Mouse (Mus musculus): ENCODE data around the gene Xylt1. TPM values are rescaled to one million over a fixed set of nuclear protein-coding genes. Genes with fewer than 3 reads are reported as not detected.

The Xylt1 gene
- total RNA-seq, 2 experiments from 2014 or later: 3.9 to 4.3 TPM

DNA sequence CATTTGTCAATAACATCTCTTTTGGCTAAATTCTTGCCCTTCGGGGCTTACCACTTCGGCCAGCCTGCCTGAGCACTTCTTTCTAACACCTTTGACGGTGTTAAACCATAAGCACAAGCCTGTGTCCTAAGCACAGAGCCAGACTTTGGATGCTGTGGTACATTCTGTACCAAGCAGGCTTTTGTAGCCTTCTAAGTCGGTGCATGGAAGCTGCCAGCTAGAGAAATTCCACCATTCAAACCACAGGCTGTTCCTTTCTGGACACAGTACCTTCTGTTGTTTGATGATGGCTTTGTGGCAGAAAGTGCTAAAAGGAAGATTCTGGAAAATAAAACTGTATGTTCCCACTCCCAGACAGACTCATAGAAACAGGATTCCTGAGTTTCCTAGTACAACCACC is 277.4 kb downstream of the Xylt1 start:
- DNase-seq: no peak
- intact Hi-C loops (cut with DNase I): no loop called here

DNA sequence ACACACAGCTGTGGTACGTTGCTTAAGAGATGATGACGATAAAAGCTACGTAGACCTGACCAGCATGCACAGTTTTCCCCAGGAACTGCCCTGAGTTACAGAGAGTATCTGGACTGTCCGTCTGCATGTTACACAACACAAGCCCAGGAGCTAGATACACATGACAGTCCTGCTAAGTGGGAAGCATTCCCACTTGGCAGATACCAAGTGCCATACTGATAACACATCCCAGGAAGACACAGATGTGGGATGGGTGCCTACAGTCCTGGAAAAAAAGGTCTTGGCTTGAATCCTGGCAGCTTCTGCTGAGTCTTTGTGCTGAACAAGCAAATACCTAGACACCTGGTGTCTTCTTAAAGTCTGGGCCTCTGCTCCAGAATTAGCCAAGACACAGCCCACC is 278.0 kb downstream of the Xylt1 start:
- intact Hi-C loops (cut with DNase I): no loop called here
- DNase-seq: no peak

DNA sequence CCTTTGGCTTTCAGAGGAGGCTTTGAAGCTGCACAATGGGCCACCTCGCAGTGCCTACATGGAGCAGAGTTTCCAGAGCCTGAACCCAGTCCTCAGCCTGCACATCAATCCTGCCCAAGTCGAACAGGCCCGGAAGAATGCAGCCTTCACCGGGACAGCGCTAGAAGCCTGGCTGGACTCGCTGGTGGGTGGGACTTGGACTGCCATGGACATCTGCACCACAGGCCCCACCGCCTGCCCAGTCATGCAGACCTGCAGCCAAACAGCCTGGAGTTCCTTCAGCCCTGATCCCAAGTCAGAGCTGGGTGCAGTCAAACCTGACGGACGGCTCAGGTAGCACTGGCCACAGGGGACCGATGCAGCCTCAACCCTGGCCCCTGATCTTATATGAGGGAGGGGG is 286.5 kb downstream of the Xylt1 start:
- intact Hi-C loops (cut with DNase I): no loop called here
- DNase-seq: no peak

DNA sequence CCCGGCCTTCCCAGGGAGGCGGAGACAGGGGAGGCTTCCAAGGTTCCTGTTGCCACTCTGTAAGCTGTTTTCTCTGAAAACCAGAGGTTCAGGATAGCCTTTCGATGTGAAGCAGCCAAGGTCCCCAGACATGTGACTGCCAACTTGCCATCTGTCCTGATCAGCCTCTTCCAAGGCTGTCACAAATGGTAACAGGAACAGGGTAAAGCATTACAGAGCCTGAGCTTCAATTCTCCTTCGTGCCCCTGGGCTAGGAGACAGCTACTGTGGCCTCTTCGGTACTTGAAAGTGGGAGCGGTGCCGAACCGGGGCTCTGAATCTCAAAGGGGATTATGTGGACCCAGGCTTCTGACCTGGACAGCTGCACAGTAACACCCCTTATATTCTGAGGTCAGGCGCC is 287.4 kb downstream of the Xylt1 start:
- no peak for DNase-seq
- intact Hi-C loops (cut with DNase I): no loop called here

DNA sequence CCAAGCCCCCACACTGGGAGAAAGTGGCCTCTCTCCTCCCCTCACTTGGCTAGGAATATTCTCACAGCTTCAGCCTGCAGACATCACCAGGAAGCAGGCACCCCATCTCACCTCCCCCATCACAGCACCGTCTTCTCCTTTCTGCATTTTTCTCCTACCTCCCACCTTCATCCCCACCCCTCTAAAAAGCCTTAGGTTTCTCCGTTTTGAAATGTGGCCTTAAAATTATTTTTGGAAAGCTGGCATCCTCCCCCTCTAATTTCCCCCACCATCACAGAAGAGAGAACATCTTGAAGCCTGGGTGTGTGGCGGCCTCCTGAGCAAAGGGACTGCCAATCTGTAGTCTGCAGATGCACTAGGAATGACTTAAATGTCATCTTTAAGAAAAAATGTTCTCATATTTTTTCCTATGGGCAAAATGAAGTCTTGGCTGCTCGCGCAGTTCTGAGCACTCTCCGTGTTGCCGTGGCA is 291.4 kb downstream of the Xylt1 start:
- intact Hi-C loops (cut with DNase I): no loop called here
- DNase-seq: no peak

DNA sequence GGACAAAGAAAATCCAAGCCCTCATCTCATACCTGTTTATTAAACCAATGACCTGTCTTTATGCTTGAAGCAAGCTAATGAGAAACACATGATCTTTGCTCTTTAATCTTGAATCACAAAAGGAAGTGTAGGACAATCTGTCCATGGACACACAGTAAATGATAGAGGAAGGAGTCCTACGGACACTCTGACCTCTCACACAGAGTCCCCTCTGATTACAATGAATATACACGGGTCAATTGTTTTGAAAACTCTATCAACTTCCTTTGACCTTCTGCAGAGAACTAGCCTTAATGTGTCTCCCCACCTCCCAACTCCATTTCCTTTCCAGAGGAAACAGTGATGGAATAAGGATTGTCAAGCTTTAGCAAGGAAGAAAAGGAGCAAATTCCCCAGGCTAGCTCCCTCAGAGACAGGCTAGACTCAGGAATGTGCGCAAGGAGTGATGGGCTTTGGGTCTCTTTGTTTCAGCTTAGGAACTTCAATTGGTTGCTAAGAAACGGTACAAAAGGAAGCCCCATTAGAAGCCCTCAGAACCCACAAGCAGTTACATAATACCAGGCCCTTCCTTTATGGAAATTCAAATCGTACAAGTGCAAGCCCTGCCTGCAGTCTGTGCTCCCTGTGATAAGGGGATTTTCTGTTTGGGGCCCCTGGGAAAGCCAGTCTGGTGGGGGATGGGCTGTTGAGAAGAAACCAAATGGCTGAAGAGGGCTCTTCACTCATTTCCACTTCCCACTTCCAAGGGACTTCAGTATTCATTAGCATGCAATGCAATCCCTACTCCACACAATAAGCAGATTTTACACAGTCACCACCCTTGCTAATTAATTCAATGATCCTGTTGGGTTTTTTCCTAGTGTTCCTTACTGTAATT is 305.6 kb downstream of the Xylt1 start:
- no peak for DNase-seq
- intact Hi-C loops (cut with DNase I): no loop called here

DNA sequence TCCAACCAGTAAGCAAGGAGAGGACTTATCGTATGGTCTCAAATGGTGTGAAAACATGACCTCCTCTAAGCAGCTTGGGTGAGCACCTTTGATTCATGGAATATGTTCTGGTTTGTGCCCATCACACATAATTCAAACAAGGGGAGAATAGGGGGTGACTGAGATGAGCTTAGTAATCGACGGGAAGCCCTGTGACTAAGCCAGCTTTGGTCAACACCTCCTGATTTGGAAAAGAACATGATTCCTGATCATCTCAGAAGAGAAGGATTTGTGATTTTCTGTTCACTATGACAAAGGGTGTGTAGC is 306.2 kb downstream of the Xylt1 start:
- intact Hi-C loops (cut with DNase I): no loop called here
- no peak for DNase-seq

DNA sequence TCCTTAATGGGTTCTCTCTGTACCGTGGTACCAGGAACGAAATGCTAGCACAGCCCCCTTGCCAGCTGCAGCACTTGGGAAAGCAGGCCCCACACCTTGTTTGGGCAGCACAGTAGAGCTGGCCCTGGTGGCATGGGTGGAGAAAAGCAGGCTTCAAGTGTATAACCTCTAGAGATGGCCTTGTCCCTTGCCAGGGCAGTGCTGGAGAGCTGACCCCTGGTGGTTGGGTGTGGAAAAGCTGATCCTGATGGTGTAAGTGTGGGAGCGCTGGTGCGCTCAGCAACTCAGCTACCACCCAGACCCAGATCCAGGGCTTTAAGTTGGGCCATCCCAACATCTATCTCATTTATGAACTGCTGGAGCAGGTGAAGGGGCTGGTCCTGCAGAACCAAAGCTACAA is 314.8 kb downstream of the Xylt1 start:
- DNase-seq: peak; percentile 4 to 6
- intact Hi-C loops (cut with DNase I): no loop called here

DNA sequence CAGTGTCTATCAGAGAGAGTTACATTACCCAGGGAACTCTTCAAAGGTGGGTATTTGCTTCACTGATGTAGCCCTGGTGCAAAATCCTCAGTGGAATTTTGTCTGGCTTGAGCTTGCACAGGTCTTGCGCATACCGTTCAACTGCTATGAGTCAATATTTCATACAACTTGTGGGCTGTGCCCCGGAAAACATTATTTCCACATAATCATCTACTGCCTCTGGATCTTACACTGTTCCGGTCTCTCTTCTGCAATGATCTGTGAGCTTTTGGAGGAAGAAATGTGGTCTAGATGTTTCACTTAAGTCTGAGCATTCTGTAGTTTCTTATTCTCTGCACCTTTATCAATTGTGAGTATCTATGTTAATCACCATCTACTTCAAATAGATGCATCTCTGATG is 316.9 kb downstream of the Xylt1 start:
- intact Hi-C loops (cut with DNase I): no loop called here
- no peak for DNase-seq

DNA sequence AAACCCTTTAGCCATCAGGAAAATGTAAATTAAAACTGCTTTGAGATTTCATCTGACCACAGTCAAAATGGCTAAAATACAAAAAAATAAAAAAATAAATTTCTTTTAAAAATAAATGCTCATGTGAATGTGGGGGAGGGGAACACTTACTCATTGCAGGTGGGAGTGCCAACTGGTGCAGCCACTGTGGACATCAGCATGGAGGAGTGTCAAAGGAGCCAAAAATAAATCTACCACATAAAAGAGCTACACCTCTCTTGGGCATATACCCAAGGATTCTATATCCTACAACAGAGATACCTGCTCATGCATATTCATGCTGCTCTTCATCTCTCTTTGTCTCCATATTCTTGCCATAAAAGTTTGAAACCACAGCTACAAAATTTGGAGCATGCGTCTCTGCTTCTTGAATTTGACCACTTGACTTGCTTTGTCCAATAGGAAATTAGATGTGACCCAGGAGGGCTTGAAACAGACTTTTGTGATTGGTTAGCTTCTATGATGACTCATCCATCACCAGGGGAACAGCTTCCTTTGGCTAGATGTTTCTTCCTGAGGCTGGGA is 317.9 kb downstream of the Xylt1 start:
- DNase-seq: no peak
- intact Hi-C loops (cut with DNase I): no loop called here

DNA sequence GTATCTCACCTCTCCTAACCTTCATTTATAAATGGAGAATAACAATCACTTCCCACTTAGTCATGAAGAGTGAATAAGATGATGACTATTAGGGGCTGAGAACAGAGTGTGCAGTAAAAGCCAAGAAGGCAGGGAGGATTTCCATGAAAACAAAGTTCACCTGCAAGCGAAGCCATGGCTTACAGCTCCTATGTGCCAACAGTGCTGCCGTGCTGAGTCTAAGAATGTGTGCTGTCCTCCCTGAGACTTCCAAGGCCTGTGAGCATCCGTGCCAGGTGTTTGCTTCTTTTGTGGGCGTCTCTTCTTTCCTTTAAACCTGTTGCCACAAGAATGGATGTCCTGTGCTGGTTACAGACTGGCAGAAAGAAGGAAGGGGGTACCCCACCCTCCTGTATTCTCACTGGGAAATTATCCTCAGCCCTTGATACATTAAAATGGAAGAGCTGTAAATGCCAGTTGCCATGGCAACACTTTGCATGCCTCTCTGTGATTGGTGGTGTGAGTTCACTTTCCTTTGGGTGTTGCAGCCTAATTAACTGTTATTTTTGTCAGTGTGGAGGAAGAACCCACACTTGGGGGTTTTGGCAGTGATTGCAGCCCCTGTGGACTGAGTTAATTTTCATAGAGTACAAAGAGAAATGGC is 318.7 kb downstream of the Xylt1 start:
- DNase-seq: no peak
- intact Hi-C loops (cut with DNase I): no loop called here

DNA sequence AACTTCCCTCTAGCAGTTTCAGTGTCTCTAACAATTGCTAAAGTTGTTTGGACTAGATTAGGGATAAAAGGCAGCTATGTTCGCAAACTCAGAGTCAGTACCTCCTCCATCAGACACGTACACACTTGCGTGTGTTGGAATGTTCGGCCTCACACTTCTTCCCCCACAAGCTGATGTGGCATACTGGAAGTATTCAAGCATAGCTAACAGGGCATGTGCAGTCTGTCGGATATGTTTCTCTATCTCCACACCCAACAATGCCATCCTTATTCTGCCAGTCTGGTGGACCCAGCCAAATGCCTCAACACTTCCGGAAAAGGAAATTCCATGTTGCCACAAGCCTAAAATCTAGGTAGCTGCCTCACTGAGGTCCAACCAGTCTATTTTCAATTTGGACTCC is 319.3 kb downstream of the Xylt1 start:
- DNase-seq: no peak
- intact Hi-C loops (cut with DNase I): no loop called here

DNA sequence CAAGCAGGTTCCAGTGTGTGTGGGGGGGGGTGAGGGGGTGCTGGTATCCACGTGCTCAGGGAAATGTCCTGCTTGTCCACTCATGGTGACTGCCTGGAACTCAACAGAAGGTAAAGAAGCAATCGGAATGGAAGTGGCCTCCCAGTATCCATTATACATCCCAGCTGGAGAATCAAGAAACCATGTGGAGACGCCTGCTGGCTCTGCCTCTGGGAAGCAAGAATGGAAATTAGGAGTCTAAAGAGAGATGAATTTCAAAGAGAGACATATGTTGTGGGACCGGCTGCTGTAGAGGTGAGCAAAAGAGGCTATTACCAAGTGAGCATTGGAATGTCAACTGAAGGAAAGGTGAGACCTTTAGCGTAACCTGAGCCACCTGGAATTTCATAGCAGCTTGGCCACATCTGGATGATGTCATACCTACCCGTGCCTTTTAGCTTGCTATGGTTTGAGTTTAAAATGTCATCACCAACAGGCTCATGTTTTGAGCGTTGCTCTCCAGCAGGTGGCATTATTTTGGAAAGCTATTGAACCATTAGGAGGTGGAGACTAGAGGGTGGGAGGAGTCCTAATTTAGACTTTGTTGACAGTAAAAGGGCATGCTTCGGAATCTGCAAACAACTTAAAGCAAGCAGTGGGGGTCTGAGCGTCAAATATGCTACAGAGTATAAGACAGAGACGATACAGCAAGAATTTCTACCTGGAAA is 329.3 kb downstream of the Xylt1 start:
- DNase-seq: no peak

DNA sequence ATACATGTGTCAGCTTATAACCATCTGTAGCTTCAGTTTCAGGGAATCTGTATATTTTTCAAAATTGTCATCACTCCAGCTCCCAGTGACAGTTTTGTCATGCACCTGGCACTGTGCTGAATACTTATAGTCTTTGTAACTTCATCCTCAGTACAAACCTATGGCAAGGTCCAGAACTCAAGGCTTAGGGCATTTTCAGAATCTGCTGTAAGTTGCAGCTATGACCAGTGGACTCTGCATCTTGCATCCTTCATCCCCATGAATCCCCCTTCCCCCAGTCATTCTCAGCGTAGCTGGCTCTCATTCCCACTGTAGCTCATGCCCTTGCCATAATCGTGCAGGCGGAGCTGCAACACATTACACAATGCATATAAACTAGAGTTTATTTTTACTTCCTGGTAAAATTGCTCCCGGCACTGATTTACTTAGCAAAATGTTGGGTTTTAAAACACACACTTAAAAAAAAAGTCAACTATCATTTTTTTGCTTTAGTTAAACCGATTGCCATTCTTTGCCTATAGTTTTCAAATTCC is 336.2 kb downstream of the Xylt1 start:
- intact Hi-C loops (cut with DNase I): no loop called here
- DNase-seq: no peak

More for the DNA sequence above, 329.3 kb downstream of the Xylt1 start:
- intact Hi-C loops (cut with DNase I): no loop called here

DNA sequence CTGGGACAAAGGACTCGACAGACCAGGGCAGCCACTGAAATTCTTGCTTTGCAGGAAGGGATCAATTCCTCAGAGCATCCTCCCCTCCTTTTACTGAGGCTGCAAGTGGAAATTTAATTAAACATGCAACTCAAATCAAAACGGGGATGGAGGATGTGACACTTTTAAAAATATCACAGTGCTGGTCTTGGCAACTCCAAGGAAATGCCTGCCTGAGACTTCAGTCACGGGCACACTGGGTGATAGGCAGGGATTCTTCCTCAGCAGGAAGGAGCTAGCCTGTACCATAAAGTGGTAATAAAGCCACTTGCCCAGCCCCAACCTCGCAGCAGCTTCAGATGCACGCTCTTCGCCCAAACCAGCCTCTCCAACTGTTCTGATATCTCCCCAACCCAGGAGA is 339.6 kb downstream of the Xylt1 start:
- no peak for DNase-seq
- intact Hi-C loops (cut with DNase I): no loop called here

Data from heart, postnatal 14 days (tissue).